Mouse (Mus musculus): Measurements from ENCODE around the gene Pdyn.

- no peak for TF ChIP-seq CTCF (IDR thresholded peaks at IDR 0.05; ENCODE audit: low read depth, low read length)
- TF ChIP-seq GATA1 (IDR thresholded peaks at IDR 0.05; ENCODE audit: borderline replicate concordance, low read length): no peak
- TF ChIP-seq GATA2 (IDR thresholded peaks at IDR 0.05; ENCODE audit: borderline replicate concordance, low read depth, low read length): no peak
- no peak for TF ChIP-seq POLR2AphosphoS5 (IDR thresholded peaks at IDR 0.05; ENCODE audit: insufficient replicate concordance, low read depth, low read length)
- TF ChIP-seq TAL1 (conservative IDR thresholded peaks at IDR 0.05; ENCODE audit: low read depth, low read length): no peak
Measured at GRCm38 (mm10) chr2:129680236-129680635, 19.4 kb downstream of the Pdyn start.
